Mouse (Mus musculus): ENCODE data around the gene Ugt1a6a.
"Not testable (repeated sequence)": the region's sequence is repeated elsewhere in the genome, so short reads cannot be mapped to it uniquely, and the experiment has no call there.

DNA sequence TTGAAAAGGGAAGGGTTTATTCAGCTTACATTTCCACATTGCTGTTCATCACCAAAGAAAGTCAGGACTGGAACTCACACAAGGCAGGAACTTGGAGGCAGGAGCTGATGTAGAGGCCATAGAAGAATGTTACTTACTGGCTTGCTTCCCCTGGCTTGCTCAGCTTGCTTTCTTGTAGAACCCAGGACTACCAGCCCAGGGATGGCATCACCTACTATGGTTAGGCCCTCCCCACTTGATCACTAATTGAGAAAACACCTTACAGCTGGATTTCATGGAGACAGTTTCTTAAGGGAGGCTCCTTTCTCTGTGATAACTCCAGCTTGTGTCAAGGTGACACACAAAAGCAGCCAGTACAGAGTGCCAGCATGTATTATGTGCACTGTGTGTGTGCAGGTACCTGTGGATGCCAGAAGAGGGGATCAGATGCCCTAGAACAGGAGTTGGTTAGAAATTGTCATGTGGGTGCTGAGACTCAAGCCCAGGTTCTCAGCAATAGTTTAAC is 88.5 kb downstream of the Ugt1a6a start:
- not testable (repeated sequence) for TF ChIP-seq CTCF (IDR thresholded peaks at IDR 0.05; ENCODE audit: control insufficient read depth, insufficient read depth, insufficient read length); MAX (IDR thresholded peaks at IDR 0.05)
